Comparison of ENCODE assay signal across 7 mouse cellular contexts in the genomic region with DNA sequence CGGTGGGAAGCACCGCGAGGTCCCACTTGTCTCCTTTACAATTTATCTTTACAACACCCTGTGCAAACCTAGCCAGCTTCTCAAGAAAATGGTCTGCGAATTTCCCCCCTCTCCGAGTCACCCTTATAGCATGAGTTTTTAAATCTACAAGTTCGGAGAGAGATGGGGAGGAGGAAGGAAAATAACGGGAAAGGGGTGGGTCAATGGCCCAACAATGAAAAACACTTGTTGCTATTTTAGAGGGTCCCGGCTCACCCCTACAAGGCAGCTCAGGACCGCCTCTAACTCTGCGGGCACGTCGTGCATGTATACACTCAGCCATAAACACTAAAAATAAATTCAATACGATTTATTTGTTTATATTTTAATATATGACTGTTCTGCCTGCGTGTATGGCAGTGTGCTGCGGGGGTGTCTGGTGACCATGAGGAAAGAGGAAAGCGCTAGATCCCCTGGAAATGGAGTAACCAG. TPM values are rescaled to one million over a fixed set of nuclear protein-coding genes. Genes with fewer than 3 reads are reported as not detected.
DNase-seq lines count a peak whose midpoint lies in the region; ATAC-seq and TF ChIP-seq lines count a peak whose summit lies in the region.

No protein-coding gene starts in this region.

- H3K36me3 ChIP-seq in lung, postnatal 0 days (ENCODE audit: insufficient read depth, low read length): no peaks in the 10 kb centered on the region
- H3K36me3 ChIP-seq in embryonic facial prominence, embryonic 13.5 days: no peaks in the 10 kb centered on the region
- no peaks in the 10 kb centered on the region for H3K36me3 ChIP-seq in hindbrain, embryonic 12.5 days
- no peaks in the 10 kb centered on the region for H3K36me3 ChIP-seq in midbrain, embryonic 13.5 days

- H3K9me3 ChIP-seq in lung, postnatal 0 days (ENCODE audit: low read length): no peaks in the 10 kb centered on the region
- H3K9me3 ChIP-seq in embryonic facial prominence, embryonic 13.5 days: no peaks in the 10 kb centered on the region
- H3K9me3 ChIP-seq in hindbrain, embryonic 12.5 days (replicated peaks): no peaks in the 10 kb centered on the region
- H3K9me3 ChIP-seq in midbrain, embryonic 13.5 days: no peaks in the 10 kb centered on the region

- H3K4me3 ChIP-seq in lung, postnatal 0 days (ENCODE audit: low read depth, low read length): peak overlapping the region; percentile 62
- H3K4me3 ChIP-seq in embryonic facial prominence, embryonic 13.5 days: peak overlapping the region; percentile 66
- peak overlapping the region; percentile 60 for H3K4me3 ChIP-seq in hindbrain, embryonic 12.5 days
- peak overlapping the region; percentile 57 for H3K4me3 ChIP-seq in midbrain, embryonic 13.5 days (replicated peaks)

- 0 out of 2 replicates have a peak, but pooled peaks cover 8% of the 10 kb centered on the region for H3K4me1 ChIP-seq in lung, postnatal 0 days (ENCODE audit: insufficient read depth, low read depth, low read length)
- H3K4me1 ChIP-seq in embryonic facial prominence, embryonic 13.5 days: peaks cover 3% of the 10 kb centered on the region; the same call in 1 of the 2 replicates
- H3K4me1 ChIP-seq in hindbrain, embryonic 12.5 days: 0 out of 2 replicates have a peak, but pooled peaks cover 9% of the 10 kb centered on the region
- peaks cover 18% of the 10 kb centered on the region for H3K4me1 ChIP-seq in midbrain, embryonic 13.5 days (replicated peaks)

- no peak for TF ChIP-seq CTCF in lung, postnatal 0 days (IDR thresholded peaks at IDR 0.05)

- under 1% methylated on average over 16 of the region's 16 CpGs for WGBS in lung, postnatal 0 days
- under 1% methylated on average over 16 of the region's 16 CpGs for WGBS in embryonic facial prominence, embryonic 13.5 days
- WGBS in hindbrain, embryonic 12.5 days: under 1% methylated on average over 16 of the region's 16 CpGs
- under 1% methylated on average over 16 of the region's 16 CpGs for WGBS in midbrain, embryonic 13.5 days

- ATAC-seq in lung, postnatal 0 days: no peak
- ATAC-seq in embryonic facial prominence, embryonic 13.5 days (ENCODE audit: insufficient number of reproducible peaks, insufficient read depth, low FRiP score, low TSS enrichment, low read depth): no peak
- peak; percentile 29 for ATAC-seq in hindbrain, embryonic 12.5 days (ENCODE audit: low FRiP score)
- peak; percentile 38 for ATAC-seq in midbrain, embryonic 13.5 days
- ATAC-seq in granulocyte monocyte progenitor cell, adult 5-6 weeks (replicated peaks; ENCODE audit: poor library complexity, severe bottlenecking): no peak; the same call in 1 of the 2 replicates

- no peaks in the 10 kb centered on the region for H3K27me3 ChIP-seq in lung, postnatal 0 days (replicated peaks; ENCODE audit: insufficient read depth, low read length)
- H3K27me3 ChIP-seq in embryonic facial prominence, embryonic 13.5 days: no peaks in the 10 kb centered on the region; the same call in 1 of the 2 replicates
- no peaks in the 10 kb centered on the region; the same call in 1 of the 2 replicates for H3K27me3 ChIP-seq in hindbrain, embryonic 12.5 days
- H3K27me3 ChIP-seq in midbrain, embryonic 13.5 days: 0 out of 2 replicates have a peak, but pooled peaks cover 2% of the 10 kb centered on the region

- H3K4me2 ChIP-seq in lung, postnatal 0 days (replicated peaks; ENCODE audit: low read depth, low read length): peak overlapping the region; percentile 67
- H3K4me2 ChIP-seq in embryonic facial prominence, embryonic 13.5 days: peak overlapping the region; percentile 96
- H3K4me2 ChIP-seq in hindbrain, embryonic 12.5 days (replicated peaks): peak overlapping the region; percentile 78
- peak overlapping the region; percentile 93 for H3K4me2 ChIP-seq in midbrain, embryonic 13.5 days (replicated peaks)

- TF ChIP-seq EP300 in lung, postnatal 0 days (IDR thresholded peaks at IDR 0.05): no peak

- DNase-seq in lung, postnatal 0 days (ENCODE audit: low spot score): peak; percentile 19
- no peak for DNase-seq in lung, postnatal 14 days
- no peak for DNase-seq in right cerebral cortex, postnatal 4 days

- H3K9ac ChIP-seq in lung, postnatal 0 days (replicated peaks; ENCODE audit: low read depth): peak overlapping the region; percentile 43
- peak overlapping the region; percentile 72 for H3K9ac ChIP-seq in embryonic facial prominence, embryonic 13.5 days
- peak overlapping the region; percentile 48 for H3K9ac ChIP-seq in hindbrain, embryonic 12.5 days
- H3K9ac ChIP-seq in midbrain, embryonic 13.5 days (replicated peaks): peak overlapping the region; percentile 67

- H3K27ac ChIP-seq in lung, postnatal 0 days (ENCODE audit: low read length): no peak overlapping the region
- no peak overlapping the region for H3K27ac ChIP-seq in embryonic facial prominence, embryonic 13.5 days
- no peak overlapping the region for H3K27ac ChIP-seq in hindbrain, embryonic 12.5 days
- H3K27ac ChIP-seq in midbrain, embryonic 13.5 days: no peak overlapping the region

RNA-seq across cellular contexts. Expression of a gene that starts 14.4 kb away (rescaled TPM):
- polyA plus RNA-seq in lung, postnatal 0 days (2015; fragmentation: Nextera tagmentation; extraction: Ambion mirVana): not detected in 2 replicates
- not detected in 2 replicates for polyA plus RNA-seq in embryonic facial prominence, embryonic 13.5 days (2015; fragmentation: Nextera tagmentation; extraction: Ambion mirVana)
- not detected in 2 replicates for polyA plus RNA-seq in hindbrain, embryonic 12.5 days (2016; fragmentation: Nextera tagmentation; extraction: Ambion mirVana)
- polyA plus RNA-seq in midbrain, embryonic 13.5 days (2015; fragmentation: Nextera tagmentation; extraction: Ambion mirVana): not detected in 2 replicates
- total RNA-seq in granulocyte monocyte progenitor cell, adult 5-6 weeks (2014; fragmentation: Nextera tagmentation): not detected in 2 replicates
- total RNA-seq in granulocyte monocyte progenitor cell, adult 5-6 weeks (2017): not detected in 2 replicates

RNA-seq across cellular contexts. Expression of a gene that starts 19.2 kb away (rescaled TPM):
- 61.2 and 63.3 TPM in 2 replicates for polyA plus RNA-seq in lung, postnatal 0 days (2015; fragmentation: Nextera tagmentation; extraction: Ambion mirVana)
- 129 and 143 TPM in 2 replicates for polyA plus RNA-seq in embryonic facial prominence, embryonic 13.5 days (2015; fragmentation: Nextera tagmentation; extraction: Ambion mirVana)
- polyA plus RNA-seq in hindbrain, embryonic 12.5 days (2016; fragmentation: Nextera tagmentation; extraction: Ambion mirVana): 127 and 130 TPM in 2 replicates
- polyA plus RNA-seq in midbrain, embryonic 13.5 days (2015; fragmentation: Nextera tagmentation; extraction: Ambion mirVana): 87.2 and 95.5 TPM in 2 replicates
- total RNA-seq in granulocyte monocyte progenitor cell, adult 5-6 weeks (2014; fragmentation: Nextera tagmentation): 142 and 143 TPM in 2 replicates
- 144 and 167 TPM in 2 replicates for total RNA-seq in granulocyte monocyte progenitor cell, adult 5-6 weeks (2017)

RNA-seq across cellular contexts. Expression of a gene that starts 30.6 kb away (rescaled TPM):
- polyA plus RNA-seq in lung, postnatal 0 days (2015; fragmentation: Nextera tagmentation; extraction: Ambion mirVana): not detected in 2 replicates
- polyA plus RNA-seq in embryonic facial prominence, embryonic 13.5 days (2015; fragmentation: Nextera tagmentation; extraction: Ambion mirVana): not detected in 2 replicates
- polyA plus RNA-seq in hindbrain, embryonic 12.5 days (2016; fragmentation: Nextera tagmentation; extraction: Ambion mirVana): not detected in 2 replicates
- not detected in 2 replicates for polyA plus RNA-seq in midbrain, embryonic 13.5 days (2015; fragmentation: Nextera tagmentation; extraction: Ambion mirVana)
- not detected in 2 replicates for total RNA-seq in granulocyte monocyte progenitor cell, adult 5-6 weeks (2014; fragmentation: Nextera tagmentation)
- total RNA-seq in granulocyte monocyte progenitor cell, adult 5-6 weeks (2017): not detected in 2 replicates

RNA-seq across cellular contexts. Expression of a gene that starts 48.8 kb away (rescaled TPM):
- not detected in 2 replicates for polyA plus RNA-seq in lung, postnatal 0 days (2015; fragmentation: Nextera tagmentation; extraction: Ambion mirVana)
- polyA plus RNA-seq in embryonic facial prominence, embryonic 13.5 days (2015; fragmentation: Nextera tagmentation; extraction: Ambion mirVana): 0.06 TPM in 1 of 2 replicates, not detected in the other
- polyA plus RNA-seq in hindbrain, embryonic 12.5 days (2016; fragmentation: Nextera tagmentation; extraction: Ambion mirVana): 0.05 TPM in 1 of 2 replicates, not detected in the other
- polyA plus RNA-seq in midbrain, embryonic 13.5 days (2015; fragmentation: Nextera tagmentation; extraction: Ambion mirVana): 0.05 TPM in 1 of 2 replicates, not detected in the other
- total RNA-seq in granulocyte monocyte progenitor cell, adult 5-6 weeks (2014; fragmentation: Nextera tagmentation): 0.34 TPM in 1 of 2 replicates, not detected in the other
- not detected in 2 replicates for total RNA-seq in granulocyte monocyte progenitor cell, adult 5-6 weeks (2017)

Comparison
In these comparisons a context has a peak if more than half of its experiments do, and no peak if none do; other contexts are left out.
1. ATAC-seq: peak in hindbrain, embryonic 12.5 days (single experiment) and midbrain, embryonic 13.5 days (single experiment); none in lung, postnatal 0 days (single experiment), embryonic facial prominence, embryonic 13.5 days (single experiment) and granulocyte monocyte progenitor cell, adult 5-6 weeks (single experiment).
2. Peak in every context shown above with its lines, with median percentiles within 50 percentile points of each other: H3K4me2 ChIP-seq, H3K4me3 ChIP-seq and H3K9ac ChIP-seq.